Mouse (Mus musculus): ENCODE measurements around the gene Mdm2.

Mdm2 gene

GRCm38 (mm10) chr10:117668546-117669300 is 41.8 kb downstream of the Mdm2 start:
- no peak for DNase-seq

GRCm38 (mm10) chr10:117667663-117668507 is 42.7 kb downstream of the Mdm2 start:
- no peak for DNase-seq

- DNase-seq = no peak
Observed at GRCm38 (mm10) chr10:117666947-117667630, 43.5 kb downstream of the Mdm2 start.

GRCm38 (mm10) chr10:117666361-117666760 is 44.2 kb downstream of the Mdm2 start:
- no peak for DNase-seq

GRCm38 (mm10) chr10:117665376-117666275 is 44.9 kb downstream of the Mdm2 start:
- no peak for DNase-seq

GRCm38 (mm10) chr10:117664926-117665209 is 45.7 kb downstream of the Mdm2 start:
- DNase-seq = no peak

GRCm38 (mm10) chr10:117664208-117664925 is 46.2 kb downstream of the Mdm2 start:
- no peak for DNase-seq

- DNase-seq = peak; percentile 88
Observed at GRCm38 (mm10) chr10:117663865-117664200, 46.7 kb downstream of the Mdm2 start.

GRCm38 (mm10) chr10:117663056-117663864 is 47.3 kb downstream of the Mdm2 start:
- peak; percentile 58 for DNase-seq

GRCm38 (mm10) chr10:117662316-117663055 is 48.1 kb downstream of the Mdm2 start:
- peak; percentile 68 for DNase-seq

GRCm38 (mm10) chr10:117659819-117660218 is 50.7 kb downstream of the Mdm2 start:
- no peak for DNase-seq

- no peak for DNase-seq
Observed at GRCm38 (mm10) chr10:117659430-117659813, 51.1 kb downstream of the Mdm2 start.

- no peak for DNase-seq
Observed at GRCm38 (mm10) chr10:117658522-117659429, 51.8 kb downstream of the Mdm2 start.

GRCm38 (mm10) chr10:117657659-117658306 is 52.8 kb downstream of the Mdm2 start:
- no peak for DNase-seq

- no peak for DNase-seq
Observed at GRCm38 (mm10) chr10:117656985-117657658, 53.4 kb downstream of the Mdm2 start.

- DNase-seq = no peak
Observed at GRCm38 (mm10) chr10:117656662-117656962, 53.9 kb downstream of the Mdm2 start.

GRCm38 (mm10) chr10:117655908-117656661 is 54.5 kb downstream of the Mdm2 start:
- no peak for DNase-seq

- no peak for DNase-seq
Observed at GRCm38 (mm10) chr10:117655460-117655859, 55.1 kb downstream of the Mdm2 start.

Data from kidney, postnatal 14 days (tissue).